Mouse (Mus musculus) stomach, postnatal 0 days (tissue): Measurements from ENCODE around the gene Ostn.

Experiments used
- CTCF ChIP-seq: IDR thresholded peaks from 2 replicates; pipeline ENCODE4 v1.5.1; 2016; ENCODE audit warnings: antibody characterized with exemption, low read depth, mild to moderate bottlenecking, moderate library complexity
- EP300 ChIP-seq: optimal IDR thresholded peaks from 2 replicates; pipeline ENCODE3; 2016; ENCODE audit warnings: antibody characterized with exemption

DNA sequence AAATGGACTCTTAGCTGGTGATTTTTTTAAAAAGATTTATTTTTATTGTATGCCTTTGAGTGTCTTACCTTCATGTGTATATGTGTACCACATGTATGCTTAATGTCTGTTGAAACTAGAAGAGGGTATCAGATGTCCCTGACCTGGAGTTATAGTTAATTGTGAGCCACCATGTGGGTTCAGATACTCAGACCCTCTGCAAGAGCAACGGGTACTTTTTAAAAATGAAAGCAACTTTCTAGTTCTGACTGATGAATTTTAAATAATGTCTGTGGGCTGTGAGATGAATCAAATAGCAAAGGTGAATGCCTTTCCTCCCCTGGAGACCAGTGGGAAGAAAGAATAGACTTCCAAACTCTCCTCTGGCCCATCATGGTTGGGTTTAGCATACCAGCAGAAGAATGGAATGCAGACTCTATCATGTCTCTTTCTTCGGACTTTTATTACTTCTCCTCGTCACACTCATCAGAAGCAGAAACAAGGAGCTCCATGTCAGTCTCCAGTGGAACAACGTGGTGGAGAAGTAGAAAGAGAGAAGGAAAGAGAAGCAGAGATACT is 79.6 kb downstream of the Ostn start:
- no peak for TF ChIP-seq CTCF
- no peak for TF ChIP-seq EP300
